Mouse (Mus musculus) layer of hippocampus, adult 18-20 months (tissue): ENCODE measurements around the gene OR5BS1P. TPM values are rescaled to one million over a fixed set of nuclear protein-coding genes. Genes with fewer than 3 reads are reported as not detected.
A peak's percentile ranks its signal among the peaks of the same experiment; 100 is the strongest.
"Not testable (repeated sequence)": the region's sequence is repeated elsewhere in the genome, so short reads cannot be mapped to it uniquely, and the experiment has no call there.

Experiments
- DNase-seq, 2 experiments: peaks; one replicate each; pipeline ENCODE4 v3.0.0; 2022; ENCODE audit warnings: low spot score in 2 of 2
- microRNA-seq, 2 experiments: library from miRNA; unstranded; fragments of <30 nt; microRNA quantifications; one replicate each; pipeline ENCODE4 v1.2.0; 2021
- total RNA-seq, 2 experiments: library from RNA; stranded (reverse); gene quantifications; 2 replicates each; pipeline ENCODE4 v1.2.3; 2021

The OR5BS1P gene
- total RNA-seq, 2 experiments from 2014 or later: not detected

DNA sequence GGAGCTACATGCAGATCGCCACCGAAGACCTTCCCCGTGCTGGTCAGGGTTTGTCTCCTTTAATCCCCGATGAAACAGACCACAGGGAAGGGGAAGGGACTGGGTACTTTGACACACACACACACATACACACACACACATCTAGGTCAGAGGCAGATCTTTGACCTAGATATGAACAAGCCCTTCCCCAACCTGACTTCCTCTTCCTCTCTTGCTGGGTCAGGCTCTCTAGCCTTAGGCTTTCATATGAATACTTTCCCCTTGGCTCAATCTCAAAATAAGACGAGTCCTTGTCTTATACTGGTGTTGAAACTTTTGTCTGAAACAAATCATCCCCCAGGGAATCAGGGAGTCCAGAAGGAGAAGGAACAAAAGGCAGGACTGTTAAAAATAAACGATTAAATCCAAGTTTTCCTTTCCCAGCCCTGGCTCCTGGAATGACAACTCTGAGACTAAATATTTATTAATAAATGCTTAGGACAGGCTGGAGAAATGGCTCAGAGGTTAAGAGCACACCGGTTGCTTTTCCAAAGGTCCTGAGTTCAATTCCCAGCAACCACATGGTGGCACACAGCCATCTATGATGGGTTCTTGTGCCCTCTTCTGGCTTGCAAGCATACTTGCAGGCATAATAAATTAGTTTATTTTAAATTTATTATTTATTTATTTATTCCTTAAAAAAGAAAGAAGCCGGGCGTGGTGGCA, 36.7 kb downstream of the OR5BS1P start:
- no peak for DNase-seq

DNA sequence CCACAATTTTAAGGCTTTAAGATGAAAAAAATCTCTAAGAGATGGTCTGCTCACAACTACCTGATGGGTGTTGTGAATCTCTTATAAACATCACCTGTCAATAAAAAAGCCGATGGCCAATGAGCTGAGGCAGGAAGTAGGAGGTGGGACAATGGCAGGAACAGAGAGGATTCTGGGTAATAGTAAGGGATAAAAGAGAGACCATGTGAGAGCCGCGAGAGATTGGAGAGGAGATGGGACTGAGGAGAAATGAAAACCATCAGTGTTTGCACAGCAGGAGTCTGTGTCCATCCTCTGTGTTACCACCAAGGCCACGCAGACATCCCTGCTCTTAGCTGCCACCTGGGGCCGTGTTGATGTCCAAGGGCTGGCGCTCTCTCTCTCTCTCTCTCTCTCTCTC, 37.6 kb downstream of the OR5BS1P start:
- DNase-seq: no peak

DNA sequence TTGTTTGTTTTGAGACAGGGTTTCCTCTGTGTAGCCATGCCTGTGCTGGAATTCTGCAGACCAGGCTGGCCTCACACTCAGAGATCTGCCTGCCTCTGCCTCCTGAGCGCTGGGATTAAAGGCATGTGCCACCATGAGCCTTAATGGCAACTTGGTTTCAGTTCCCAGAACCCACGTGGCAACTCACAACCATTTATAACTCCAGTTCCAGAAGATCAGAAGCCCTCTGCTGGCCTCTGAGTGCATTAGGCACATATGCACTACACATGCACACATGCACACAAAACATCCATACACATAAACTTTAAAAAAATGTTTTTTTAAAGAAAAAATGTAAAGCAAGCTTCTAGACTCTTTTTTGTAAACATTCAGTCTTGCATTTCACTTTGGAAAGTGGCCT, 39.7 kb downstream of the OR5BS1P start:
- DNase-seq: no peak

DNA sequence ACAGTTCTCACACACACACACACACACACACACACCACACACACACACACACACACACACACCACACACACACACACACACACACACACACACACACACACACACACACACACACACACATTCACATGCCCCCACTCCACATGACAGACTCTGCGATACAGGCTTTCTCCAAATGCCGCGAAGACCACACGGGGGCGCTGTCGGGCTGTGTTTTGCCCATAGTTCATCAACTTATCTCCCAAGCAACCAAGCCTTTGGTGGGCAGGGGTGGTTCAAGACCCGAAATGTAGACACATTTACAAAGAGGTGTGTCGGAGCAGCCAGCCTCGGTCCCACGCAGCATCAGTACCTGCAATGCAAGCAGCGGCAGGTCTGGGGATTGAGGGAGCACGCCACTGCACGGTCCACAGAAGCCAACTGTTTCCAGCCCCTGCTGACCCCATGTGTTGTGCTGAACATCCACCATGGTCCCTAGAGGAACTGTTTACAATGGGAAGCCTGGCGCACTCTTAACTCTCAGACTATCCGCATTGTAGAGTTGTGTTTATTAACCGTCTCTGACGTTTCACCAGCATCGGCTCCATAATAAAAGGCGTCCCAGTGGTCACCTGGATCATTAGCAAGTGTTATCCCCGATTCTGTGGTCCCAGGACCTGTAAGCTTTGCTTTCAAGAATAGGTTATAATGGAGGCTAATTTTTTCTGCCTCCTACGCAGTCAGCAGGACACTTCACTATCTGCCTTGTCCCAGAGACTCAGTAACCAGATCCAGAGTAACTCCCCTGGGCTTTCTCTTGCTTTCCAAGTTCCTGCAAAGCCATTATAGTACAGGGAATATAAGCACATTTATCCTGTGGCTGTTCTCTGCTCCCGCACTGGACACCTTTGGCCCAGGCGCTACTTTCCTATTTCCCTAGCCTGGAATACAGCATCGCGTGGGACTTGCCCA, 41.0 kb downstream of the OR5BS1P start:
- DNase-seq: peak in 1 of 2 experiments; percentile 77

DNA sequence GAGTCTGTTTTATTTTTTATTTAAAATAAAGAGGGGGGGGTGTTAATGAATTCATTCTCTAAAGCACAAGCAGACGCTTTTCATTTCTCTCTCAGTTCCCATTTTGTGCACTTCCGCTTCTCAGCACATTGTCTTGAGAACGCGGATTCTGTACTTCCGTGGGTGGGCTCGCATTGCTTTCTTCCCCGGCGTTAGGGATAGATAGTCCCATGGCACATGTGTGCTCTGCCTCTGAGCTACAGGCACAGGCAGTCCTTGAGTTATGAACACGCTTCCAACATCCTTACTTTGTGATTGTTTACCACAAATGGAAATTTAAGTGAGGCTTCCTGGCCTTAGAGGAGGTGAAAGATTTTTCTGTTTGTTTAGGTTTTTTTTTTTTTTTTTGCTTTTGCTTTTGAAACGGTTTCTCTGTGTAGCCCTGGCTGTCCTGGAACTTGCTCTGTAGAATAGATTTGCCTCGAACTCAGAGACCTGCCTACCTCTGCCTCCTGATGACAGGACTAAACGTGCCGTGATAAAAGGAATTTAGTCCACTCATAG, 41.8 kb downstream of the OR5BS1P start:
- DNase-seq: peak in 1 of 2 experiments; percentile 33

DNA sequence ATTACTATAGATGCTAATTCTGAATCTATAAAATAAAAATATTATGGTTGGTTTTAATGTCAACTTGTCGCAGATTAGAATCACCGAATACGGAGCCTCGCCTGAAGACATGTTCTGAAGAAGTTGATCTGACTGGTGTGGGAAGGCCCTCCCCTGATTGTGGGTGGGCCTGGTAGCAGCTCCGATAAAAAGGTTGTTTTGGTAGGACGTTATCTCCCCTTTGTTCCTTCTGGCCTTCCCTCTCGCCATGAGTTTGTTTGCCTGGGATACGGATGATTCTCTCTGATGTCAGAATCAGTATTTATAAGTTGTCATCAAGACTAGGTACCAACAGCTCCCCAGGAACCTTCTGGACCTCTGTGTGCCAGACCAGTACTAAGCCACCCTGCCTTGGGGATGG, 42.5 kb downstream of the OR5BS1P start:
- no peak for DNase-seq

DNA sequence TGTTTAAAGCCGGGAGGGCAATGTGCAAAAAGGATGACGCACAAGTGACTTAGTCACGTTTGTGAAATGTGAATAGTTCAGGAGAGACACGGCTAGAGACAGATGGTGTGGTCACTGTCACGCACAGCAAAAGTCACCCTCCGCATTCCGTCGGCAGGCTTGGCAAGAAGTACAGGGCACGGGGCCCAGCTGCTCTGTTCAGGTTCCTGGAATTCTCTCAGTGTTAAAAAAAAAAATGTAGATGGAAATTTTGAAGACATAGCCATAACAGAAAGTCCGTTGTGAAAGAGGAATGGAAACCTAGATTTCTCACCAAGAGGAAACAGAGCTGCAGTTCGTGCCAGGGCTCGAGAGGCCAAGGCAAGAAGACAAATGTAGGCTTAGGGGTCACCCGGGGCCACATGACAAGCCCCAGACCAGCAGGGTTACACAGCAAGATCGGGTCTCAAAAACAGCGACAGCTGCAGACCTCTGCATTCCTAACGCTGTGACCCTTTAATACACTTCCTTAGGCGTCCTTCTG, 43.2 kb downstream of the OR5BS1P start:
- no peak for DNase-seq

DNA sequence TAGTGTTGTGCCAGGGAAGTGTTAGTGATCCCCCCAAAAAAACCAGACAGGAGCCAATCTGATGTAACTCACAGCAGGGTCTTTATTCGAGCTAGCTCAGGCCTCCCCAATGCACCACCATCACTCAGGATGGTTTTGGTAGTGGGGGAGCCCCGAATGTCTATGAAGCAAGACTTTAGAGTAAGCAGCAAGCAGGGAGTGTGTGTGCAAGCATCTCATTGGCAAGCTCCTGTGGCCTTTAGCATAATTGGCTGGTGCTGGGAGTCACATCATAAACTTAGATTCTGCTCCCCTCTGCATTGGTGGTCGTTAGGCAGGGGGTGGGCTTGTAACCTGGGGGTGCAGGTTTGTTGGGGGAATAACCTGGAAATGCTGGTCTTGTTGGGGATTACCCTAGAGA, 44.0 kb downstream of the OR5BS1P start:
- DNase-seq: not testable (repeated sequence)

DNA sequence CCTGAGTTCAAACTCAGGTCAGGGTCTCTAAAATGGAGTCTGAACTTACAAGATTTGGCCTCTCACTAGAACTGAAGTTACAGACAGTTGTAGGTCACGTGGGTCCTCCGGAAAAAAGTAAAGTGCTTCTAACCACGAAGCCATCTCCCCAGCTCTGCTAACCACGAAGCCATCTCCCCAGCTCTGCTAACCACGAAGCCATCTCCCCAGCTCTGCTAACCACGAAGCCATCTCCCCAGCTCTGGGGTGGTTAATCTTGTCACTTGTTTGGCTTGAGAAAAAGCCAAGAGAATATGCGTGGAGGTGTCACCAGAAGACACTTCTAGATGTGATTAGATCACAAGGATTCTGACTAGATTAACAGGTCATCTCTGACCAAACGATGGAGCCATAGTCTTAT, 44.5 kb downstream of the OR5BS1P start:
- no peak for DNase-seq

DNA sequence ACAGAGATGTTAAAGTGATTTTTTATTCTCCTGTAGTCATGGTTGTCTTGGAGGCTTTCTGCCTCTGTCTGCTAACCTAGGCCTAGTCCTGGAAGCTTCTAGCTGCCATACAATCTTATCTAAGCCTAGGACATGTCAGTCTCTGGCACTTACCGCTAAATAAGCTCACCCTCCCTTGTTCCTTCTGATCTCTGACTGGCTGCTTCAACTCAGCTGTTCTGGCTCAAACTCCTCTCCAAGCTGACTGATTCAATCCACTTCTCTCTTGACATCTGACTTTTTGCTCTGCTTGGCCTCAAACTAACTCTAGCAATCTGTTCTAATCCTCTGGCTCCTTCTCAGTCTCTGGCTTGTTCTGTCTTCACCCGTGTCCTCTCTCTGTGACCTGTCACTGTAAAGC, 45.1 kb downstream of the OR5BS1P start:
- DNase-seq: not testable (repeated sequence)

DNA sequence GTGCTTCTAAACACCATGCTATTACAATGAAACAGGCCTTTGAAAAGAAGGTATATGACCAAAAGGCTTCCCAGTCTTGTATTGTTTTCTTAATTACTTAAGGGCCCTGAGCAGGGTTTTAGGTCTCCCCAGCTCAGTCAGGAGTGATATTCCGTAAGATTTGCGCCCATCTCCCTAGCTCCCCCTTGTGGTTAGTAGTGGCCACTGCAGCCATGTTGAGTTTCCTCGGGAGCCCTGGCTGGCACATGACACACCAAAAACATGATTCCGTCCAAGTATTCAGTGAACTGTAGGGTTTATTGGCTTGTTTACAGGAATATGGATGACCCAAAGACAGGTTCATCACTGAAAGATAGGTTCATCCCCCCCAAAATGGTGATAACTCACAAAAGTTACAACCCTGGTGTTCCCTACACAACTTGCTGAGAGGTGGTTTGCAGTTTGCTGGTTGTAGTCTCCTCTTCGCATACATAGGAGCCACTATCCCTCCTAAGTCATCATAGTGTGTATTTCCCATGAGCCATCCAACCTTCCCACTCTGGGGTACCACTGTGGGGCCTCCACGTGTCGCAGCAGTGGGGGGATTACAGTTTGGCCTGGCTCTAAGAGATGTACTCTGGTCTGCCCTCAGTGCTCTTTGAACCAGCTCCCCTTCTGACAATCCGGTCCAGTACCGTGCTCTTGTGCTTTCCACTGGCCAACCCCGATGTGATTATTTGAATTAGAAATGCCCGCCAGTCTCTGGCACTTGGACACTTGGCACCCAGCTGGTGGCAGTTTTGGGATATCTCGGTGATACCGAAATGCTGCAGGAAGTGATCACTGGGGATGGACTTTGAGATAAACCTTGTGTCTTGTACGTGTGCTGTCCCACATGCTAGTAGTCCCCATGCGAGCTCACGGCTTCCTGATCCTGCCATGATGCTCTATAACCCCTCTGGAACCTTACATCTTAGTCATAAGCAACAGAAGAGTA, 48.0 kb downstream of the OR5BS1P start:
- peak in 1 of 2 experiments; percentile 69 for DNase-seq

DNA sequence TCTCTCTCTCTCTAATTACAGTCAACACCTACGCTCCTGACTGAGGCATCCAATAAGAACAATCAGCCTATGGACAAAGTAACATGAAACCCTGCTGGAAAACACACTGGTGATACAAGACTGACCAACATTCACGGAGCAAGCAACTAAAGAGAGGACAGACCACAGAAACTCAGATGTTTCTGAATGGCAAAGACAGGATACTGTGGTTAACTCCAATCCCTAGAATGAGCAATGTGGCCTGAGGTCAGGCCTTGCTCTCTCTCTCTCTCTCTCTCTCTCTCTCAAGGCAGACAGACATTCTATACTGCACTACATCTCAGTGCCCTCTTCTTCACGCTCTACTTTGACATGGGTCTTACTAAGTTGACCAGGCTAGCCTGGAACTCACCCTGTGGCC, 51.5 kb downstream of the OR5BS1P start:
- no peak for DNase-seq

DNA sequence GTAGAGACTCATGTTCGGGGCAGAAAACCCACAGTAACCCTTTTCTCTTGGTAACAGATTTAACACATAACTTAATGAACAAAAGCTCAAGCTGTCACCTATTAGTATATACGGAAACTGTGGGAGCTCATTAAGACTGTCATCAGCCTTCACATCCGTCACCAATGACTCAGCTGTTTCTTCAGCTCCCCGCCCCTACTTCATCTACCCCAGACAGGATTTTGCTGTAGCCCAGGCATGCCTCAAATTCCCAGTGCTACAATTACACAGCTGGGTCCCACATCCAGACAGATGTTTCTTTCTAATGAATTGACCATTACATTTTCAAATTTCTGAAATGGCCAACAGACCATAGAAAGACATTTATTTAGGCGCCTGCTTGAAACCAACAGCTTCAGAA, 56.4 kb downstream of the OR5BS1P start:
- DNase-seq: no peak

DNA sequence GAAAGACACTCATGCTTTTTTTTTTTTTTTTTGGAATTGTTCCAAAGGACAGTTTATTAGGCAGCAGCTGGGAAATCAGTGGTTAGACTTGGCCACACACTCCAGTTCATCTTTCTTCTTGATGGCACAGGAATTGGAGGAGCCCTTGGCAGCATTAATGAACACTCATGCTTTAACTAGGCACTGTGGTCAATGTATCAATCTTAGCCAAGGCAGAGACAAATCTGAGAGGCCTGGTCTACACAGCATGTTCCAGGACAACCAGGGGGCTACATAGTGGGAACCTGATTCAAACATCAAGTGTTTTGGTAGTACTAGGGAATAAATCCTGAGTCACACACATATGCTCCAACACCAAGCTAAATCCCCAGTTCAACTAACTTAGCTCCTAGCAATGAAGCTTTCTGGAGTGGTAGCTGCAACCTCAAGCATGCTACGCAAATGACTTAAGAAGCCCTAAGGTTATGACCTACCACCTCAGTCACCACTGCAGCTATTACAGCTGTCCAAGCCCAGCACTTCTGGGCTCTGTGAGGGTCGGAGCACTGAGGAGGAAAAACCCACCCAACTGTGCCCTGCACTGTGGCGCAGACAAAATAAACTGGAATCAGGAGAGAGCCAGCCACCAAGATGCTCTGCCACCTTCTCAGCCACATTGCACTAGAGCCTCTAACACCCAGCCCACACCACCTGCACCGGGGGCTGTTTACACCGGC, 57.5 kb downstream of the OR5BS1P start:
- no peak for DNase-seq

DNA sequence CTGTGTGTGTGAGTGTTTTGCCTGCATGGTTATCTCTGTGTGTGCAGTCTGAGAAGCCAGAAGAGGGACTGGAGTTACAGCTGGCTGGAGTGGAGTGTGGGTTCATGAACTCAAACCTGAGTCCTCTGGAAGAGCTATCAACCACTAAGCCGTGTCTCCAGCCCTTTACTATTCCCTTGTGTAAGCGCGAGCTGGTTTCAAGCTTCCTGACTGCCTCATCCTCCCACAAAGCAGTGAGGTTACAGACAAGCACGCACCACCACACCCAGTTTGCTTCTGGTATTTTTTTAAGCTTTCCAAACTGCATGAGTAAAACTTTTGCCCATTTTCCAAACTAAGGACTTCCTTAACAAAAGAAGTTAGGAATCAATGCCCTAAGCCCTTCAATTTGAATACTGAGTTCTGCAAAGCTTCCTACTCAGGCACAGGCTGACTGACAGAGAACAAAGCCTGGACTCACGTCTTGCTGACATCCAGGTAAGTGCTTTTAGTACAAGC, 58.4 kb downstream of the OR5BS1P start:
- no peak for DNase-seq

Small RNAs within 50 kb of the gene (microRNA-seq; reads per million reads assigned to microRNA genes)
- 5.1 to 9.1 reads per million in 2 experiments for gene Mir1291

Other genes with a start within 250 kb of the OR5BS1P start
- under 1 TPM in 1 of 2 experiments, not detected in 1; 0.25 TPM for gene Gm44579, start 248.9 kb upstream of the OR5BS1P start, total RNA-seq
- 1 to 10 TPM; 4.4 to 5.1 TPM for gene Olfr287, start 248.8 kb upstream of the OR5BS1P start, total RNA-seq
- not detected for gene Olfr286, start 235.4 kb upstream of the OR5BS1P start, total RNA-seq
- gene H1fnt, start 212.6 kb upstream of the OR5BS1P start, total RNA-seq: not detected
- gene Zfp641, start 173.7 kb upstream of the OR5BS1P start, total RNA-seq: 1 to 10 TPM; 6.3 to 6.5 TPM
- gene Olfr285, start 152.5 kb upstream of the OR5BS1P start, total RNA-seq: not detected
- not detected for gene Olfr284, start 128.9 kb upstream of the OR5BS1P start, total RNA-seq
- not detected for gene Olfr283, start 89.0 kb upstream of the OR5BS1P start, total RNA-seq
- not detected for gene Olfr282, start 38.7 kb upstream of the OR5BS1P start, total RNA-seq
- gene Olfr281, start 17.3 kb upstream of the OR5BS1P start, total RNA-seq: not detected
- gene Lalba, start 12.8 kb downstream of the OR5BS1P start, total RNA-seq: not detected
- not detected for gene Olfr279, start 22.5 kb downstream of the OR5BS1P start, total RNA-seq
- gene Kansl2, start 64.4 kb downstream of the OR5BS1P start, total RNA-seq: 10 to 100 TPM; 54.3 to 56.3 TPM
- 10 to 100 TPM; 39.6 to 43.9 TPM for gene Ccnt1, start 101.0 kb downstream of the OR5BS1P start, total RNA-seq
- not detected for gene 4930415O20Rik, start 101.1 kb downstream of the OR5BS1P start, total RNA-seq
- gene Adcy6, start 140.2 kb downstream of the OR5BS1P start, total RNA-seq: 10 to 100 TPM; 46.5 to 48.2 TPM
- 100 to 1,000 TPM; 217 to 222 TPM for gene Cacnb3, start 160.9 kb downstream of the OR5BS1P start, total RNA-seq
- gene Ddx23, start 193.0 kb downstream of the OR5BS1P start, total RNA-seq: 100 to 1,000 TPM in 1 of 2 experiments, 10 to 100 TPM in 1; 89.8 to 108 TPM
- 1 to 10 TPM; 6.3 to 8.0 TPM for gene Rnd1, start 207.6 kb downstream of the OR5BS1P start, total RNA-seq
- gene Ccdc65, start 238.3 kb downstream of the OR5BS1P start, total RNA-seq: 1 to 10 TPM; 7.4 to 9.7 TPM